Mouse (Mus musculus) Patski (cell line): ENCODE measurements at regions not wholly inside any gene's neighbourhood (a gene's known extent, or its start where the extent isn't known, plus 50 kb on each side); places are given as distances from the start of the nearest gene placed in this dataset.

Experiments used
- ATAC-seq: fragments of 100-300 bp; one replicate; pipeline ENCODE4 v1.8.0; 2021
- CTCF ChIA-PET: fragments of 350-600 bp; sonication (Branson Sonifier 250); formaldehyde crosslinking; loops from one replicate; lab custom pipeline; 2022; ENCODE audit warnings: inconsistent platforms; lab: Charles Lee
- POLR2A ChIA-PET: fragments of 350-600 bp; sonication (Branson Sonifier 250); formaldehyde crosslinking; loops from one replicate; lab custom pipeline; 2022; ENCODE audit warnings: antibody characterized with exemption, inconsistent platforms; lab: Charles Lee
- DNase-seq: peaks from one replicate; pipeline ENCODE4 v3.0.0-alpha.2; 2011; ENCODE audit warnings: low read depth, low spot score
- H3K27me3 ChIP-seq: fragments of 371-371 bp; one replicate; pipeline ENCODE4 v1.5.1; 2021
- CTCF ChIP-seq: fragments of 100-300 bp; IDR thresholded peaks from one replicate; pipeline ENCODE4 v1.5.1; 2021
- in situ Hi-C: fragments of 300-500 bp; cut with MboI; formaldehyde crosslinking; loops from 3 replicates; pipeline ENCODE4 v1.11.1; 2018; ENCODE audit warnings: low pct_unique_long_range_greater_than_20kb, mixed read lengths

- TF ChIP-seq CTCF, result no peak
- in situ Hi-C loops, result no loop called here
- CTCF ChIA-PET, result no interaction called here
- DNase-seq (no peak), ATAC-seq (no peak)
- POLR2A ChIA-PET, result no interaction called here
- H3K27me3 ChIP-seq, result no peaks in the 10 kb centered on the region
Observed at GRCm38 (mm10) chr4:78970751-78971150, 759.0 kb upstream of the Ptprd start.

- POLR2A ChIA-PET, result interaction anchor here (0.6 kb wide), 1 partner anchor 285 kb away, joined by 3 read pairs; no protein-coding TSS in a partner anchor
- ATAC-seq (no peak), DNase-seq (no peak)
- in situ Hi-C loops, result no loop called here
- H3K27me3 ChIP-seq, result no peaks in the 10 kb centered on the region
- CTCF ChIA-PET, result no interaction called here
- no peak for TF ChIP-seq CTCF
Observed at GRCm38 (mm10) chr4:78943561-78943960, 731.8 kb upstream of the Ptprd start.

GRCm38 (mm10) chr4:78927144-78927543 is 715.4 kb upstream of the Ptprd start:
- no peaks in the 10 kb centered on the region for H3K27me3 ChIP-seq
- ChIA-PET CTCF (no interaction called here), POLR2A (no interaction called here)
- TF ChIP-seq CTCF, result no peak
- in situ Hi-C loops, result no loop called here
- ATAC-seq (no peak), DNase-seq (no peak)

GRCm38 (mm10) chr4:78924086-78924485 is 712.3 kb upstream of the Ptprd start:
- DNase-seq, result no peak
- no peaks in the 10 kb centered on the region for H3K27me3 ChIP-seq
- in situ Hi-C loops, result no loop called here
- TF ChIP-seq CTCF, result no peak
- CTCF ChIA-PET, result no interaction called here
- ATAC-seq, result no peak
- POLR2A ChIA-PET, result no interaction called here
